Mouse (Mus musculus) skeletal muscle tissue, adult 2 months (tissue): ENCODE measurements at regions not wholly inside any gene's neighbourhood (a gene's known extent, or its start where the extent isn't known, plus 50 kb on each side); places are given as distances from the start of the nearest gene placed in this dataset.

Experiments used
- DNase-seq: peaks from one replicate; pipeline ENCODE4 v3.0.0-alpha.2; 2012; ENCODE audit warnings: low read depth, low spot score

- no peak for DNase-seq
Observed at GRCm38 (mm10) chr5:75342599-75342998, 190.5 kb downstream of the Pdgfra start.

- no peak for DNase-seq
Observed at GRCm38 (mm10) chr5:75346836-75347773, 195.0 kb downstream of the Pdgfra start.

- no peak for DNase-seq
Observed at GRCm38 (mm10) chr5:75347774-75348116, 195.7 kb downstream of the Pdgfra start.

GRCm38 (mm10) chr5:75355266-75355665, 203.2 kb downstream of the Pdgfra start:
- DNase-seq, result no peak

GRCm38 (mm10) chr5:75358869-75359268, 206.8 kb downstream of the Pdgfra start:
- no peak for DNase-seq

GRCm38 (mm10) chr5:75363832-75364231, 210.9 kb upstream of the Kit start:
- DNase-seq, result no peak

GRCm38 (mm10) chr5:75367282-75367681, 207.4 kb upstream of the Kit start:
- DNase-seq, result no peak

GRCm38 (mm10) chr5:75368691-75369090, 206.0 kb upstream of the Kit start:
- no peak for DNase-seq

GRCm38 (mm10) chr5:75372849-75373248, 201.9 kb upstream of the Kit start:
- no peak for DNase-seq

GRCm38 (mm10) chr5:75377311-75378300, 197.1 kb upstream of the Kit start:
- no peak for DNase-seq

GRCm38 (mm10) chr5:75378655-75379054, 196.1 kb upstream of the Kit start:
- DNase-seq, result no peak

- DNase-seq, result no peak
Observed at GRCm38 (mm10) chr5:75380340-75380739, 194.4 kb upstream of the Kit start.

GRCm38 (mm10) chr5:75382138-75382537, 192.6 kb upstream of the Kit start:
- no peak for DNase-seq

GRCm38 (mm10) chr5:75387886-75388454, 186.7 kb upstream of the Kit start:
- DNase-seq, result no peak

- no peak for DNase-seq
Observed at GRCm38 (mm10) chr5:75388699-75389260, 185.9 kb upstream of the Kit start.

- DNase-seq, result no peak
Observed at GRCm38 (mm10) chr5:75389433-75389971, 185.2 kb upstream of the Kit start.

GRCm38 (mm10) chr5:75398820-75399219, 175.9 kb upstream of the Kit start:
- no peak for DNase-seq

GRCm38 (mm10) chr5:75401734-75402133, 173.0 kb upstream of the Kit start:
- DNase-seq, result no peak

- DNase-seq, result no peak
Observed at GRCm38 (mm10) chr5:75402631-75403030, 172.1 kb upstream of the Kit start.

- DNase-seq, result no peak
Observed at GRCm38 (mm10) chr5:75403531-75403930, 171.2 kb upstream of the Kit start.

GRCm38 (mm10) chr5:75404601-75405285, 170.0 kb upstream of the Kit start:
- no peak for DNase-seq
